Mouse (Mus musculus): ENCODE results near the gene 5730596B20Rik. TPM values are rescaled to one million over a fixed set of nuclear protein-coding genes. Genes with fewer than 3 reads are reported as not detected.

The 5730596B20Rik gene
- 1.4 and 3.0 TPM in 2 replicates for polyA plus RNA-seq (2015; fragmentation: Nextera tagmentation; extraction: Ambion mirVana)

- H3K27ac ChIP-seq (replicated peaks), result peak within 1 kb of the TSS; percentile 88
- peak within 1 kb of the TSS; percentile 46 for H3K4me3 ChIP-seq (replicated peaks)
- H3K27me3 ChIP-seq (replicated peaks), result no peaks in the 10 kb centered on the region
- H3K36me3 ChIP-seq, result no peaks in the 10 kb centered on the region
- H3K4me2 ChIP-seq, result peak within 1 kb of the TSS; percentile 63
- peaks cover 86% of the 10 kb centered on the region for H3K4me1 ChIP-seq
- H3K9me3 ChIP-seq (replicated peaks), result no peaks in the 10 kb centered on the region
- no peak for ATAC-seq (ENCODE audit: low FRiP score)
- peak within 1 kb of the TSS; percentile 58 for H3K9ac ChIP-seq (replicated peaks)
- 10% methylated on average over 36 of the region's 36 CpGs for WGBS
Observed at GRCm38 (mm10) chr6:52177061-52177735, at the start of gene 5730596B20Rik. TSS of gene 5730596B20Rik (plus strand) at chr6:52177498.

DNA sequence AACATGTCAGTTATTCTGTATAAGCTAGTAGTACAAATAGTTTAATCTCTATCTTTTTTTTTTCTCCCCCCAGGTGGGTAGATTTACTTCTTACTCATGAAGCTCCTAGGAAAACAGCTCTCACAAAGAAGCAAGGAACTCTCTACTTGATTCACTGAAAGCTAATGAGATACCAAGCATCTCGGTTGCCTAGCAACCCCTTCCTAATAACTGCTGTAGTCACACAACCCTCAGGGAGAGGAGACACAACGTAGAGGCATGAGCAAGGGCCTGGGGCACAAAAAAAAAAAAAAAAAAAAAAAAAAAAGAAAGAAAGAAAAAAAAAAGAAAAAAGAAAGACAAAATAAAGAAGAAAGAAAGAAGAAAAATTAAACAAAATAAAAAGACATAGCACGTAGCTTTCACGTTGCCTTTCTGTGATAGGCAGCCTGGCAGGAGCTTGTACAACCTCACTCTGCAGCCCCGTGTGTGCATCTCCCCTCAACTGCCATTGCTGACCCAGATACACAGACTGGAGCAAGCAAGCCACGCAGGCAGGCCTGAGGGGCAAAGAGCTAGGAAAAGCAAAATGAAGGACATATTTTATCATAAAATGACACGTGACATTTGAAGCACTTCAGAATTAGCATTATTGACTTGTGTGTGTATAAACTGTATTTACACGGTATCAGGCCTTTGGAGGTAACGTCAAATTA is 39.3 kb upstream of the 5730596B20Rik start:
- no peak overlapping the region for H3K4me3 ChIP-seq (replicated peaks)
- no peak overlapping the region for H3K4me2 ChIP-seq
- H3K9me3 ChIP-seq (replicated peaks), result no peaks in the 10 kb centered on the region
- no peaks in the 10 kb centered on the region for H3K27me3 ChIP-seq (replicated peaks)
- no peaks in the 10 kb centered on the region for H3K36me3 ChIP-seq
- no peak overlapping the region for H3K9ac ChIP-seq (replicated peaks)
- H3K4me1 ChIP-seq, result peaks cover 16% of the 10 kb centered on the region
- WGBS, result 28% methylated on average over 9 of the region's 9 CpGs
- H3K27ac ChIP-seq (replicated peaks), result no peak overlapping the region
- ATAC-seq (ENCODE audit: low FRiP score), result no peak; the same call in 1 of the 2 replicates

GRCm38 (mm10) chr6:52138576-52138975 is 38.7 kb upstream of the 5730596B20Rik start:
- peak overlapping the region; percentile 23; the same call in 1 of the 2 replicates for H3K27ac ChIP-seq (replicated peaks)
- no peaks in the 10 kb centered on the region for H3K36me3 ChIP-seq
- H3K9ac ChIP-seq (replicated peaks), result no peak overlapping the region
- ATAC-seq (ENCODE audit: low FRiP score), result 0 out of 2 replicates have a peak, but pooled peaks have one; percentile 28
- H3K4me3 ChIP-seq (replicated peaks), result no peak overlapping the region
- H3K9me3 ChIP-seq (replicated peaks), result no peaks in the 10 kb centered on the region
- WGBS, result 32% methylated on average over 10 of the region's 10 CpGs
- peaks cover 16% of the 10 kb centered on the region for H3K4me1 ChIP-seq
- H3K27me3 ChIP-seq (replicated peaks), result no peaks in the 10 kb centered on the region
- no peak overlapping the region for H3K4me2 ChIP-seq

DNA sequence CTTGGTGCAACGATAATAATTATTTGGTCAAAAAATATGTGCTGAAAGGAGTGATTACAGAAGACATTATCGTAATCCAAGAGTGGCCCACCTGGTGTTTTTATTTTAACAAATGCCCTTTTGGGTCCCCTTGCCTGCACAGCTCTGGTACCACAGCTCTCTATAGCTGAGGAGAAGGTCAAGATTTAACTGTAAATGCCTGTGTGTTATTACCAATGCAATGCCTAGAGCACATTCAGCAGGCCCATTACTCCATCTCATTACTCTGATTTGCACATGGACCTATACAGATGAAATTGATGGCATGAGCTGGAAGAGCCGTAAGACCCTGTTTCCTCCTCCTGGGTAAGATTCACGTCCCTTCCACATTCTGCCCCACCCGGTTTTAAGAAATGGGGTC is 38.2 kb upstream of the 5730596B20Rik start:
- H3K27me3 ChIP-seq (replicated peaks), result no peaks in the 10 kb centered on the region
- peaks cover 16% of the 10 kb centered on the region for H3K4me1 ChIP-seq
- ATAC-seq (ENCODE audit: low FRiP score), result peak; percentile 55; the same call in 1 of the 2 replicates
- 41% methylated on average over 5 of the region's 5 CpGs for WGBS
- peak overlapping the region; percentile 23; the same call in 1 of the 2 replicates for H3K27ac ChIP-seq (replicated peaks)
- no peak overlapping the region for H3K4me3 ChIP-seq (replicated peaks)
- H3K9me3 ChIP-seq (replicated peaks), result no peaks in the 10 kb centered on the region
- no peak overlapping the region for H3K4me2 ChIP-seq
- no peak overlapping the region for H3K9ac ChIP-seq (replicated peaks)
- H3K36me3 ChIP-seq, result no peaks in the 10 kb centered on the region

GRCm38 (mm10) chr6:52150401-52150966 is 26.8 kb upstream of the 5730596B20Rik start:
- H3K4me1 ChIP-seq, result peaks cover 4% of the 10 kb centered on the region; the same call in 1 of the 2 replicates
- no peak overlapping the region for H3K4me3 ChIP-seq (replicated peaks)
- H3K27me3 ChIP-seq (replicated peaks), result peaks cover 23% of the 10 kb centered on the region
- no peaks in the 10 kb centered on the region for H3K9me3 ChIP-seq (replicated peaks)
- WGBS, result 13% methylated on average over 16 of the region's 16 CpGs
- H3K36me3 ChIP-seq, result no peaks in the 10 kb centered on the region
- H3K9ac ChIP-seq (replicated peaks), result no peak overlapping the region
- H3K4me2 ChIP-seq, result peak overlapping the region; percentile 29
- no peak overlapping the region for H3K27ac ChIP-seq (replicated peaks)
- no peak for ATAC-seq (ENCODE audit: low FRiP score)

DNA sequence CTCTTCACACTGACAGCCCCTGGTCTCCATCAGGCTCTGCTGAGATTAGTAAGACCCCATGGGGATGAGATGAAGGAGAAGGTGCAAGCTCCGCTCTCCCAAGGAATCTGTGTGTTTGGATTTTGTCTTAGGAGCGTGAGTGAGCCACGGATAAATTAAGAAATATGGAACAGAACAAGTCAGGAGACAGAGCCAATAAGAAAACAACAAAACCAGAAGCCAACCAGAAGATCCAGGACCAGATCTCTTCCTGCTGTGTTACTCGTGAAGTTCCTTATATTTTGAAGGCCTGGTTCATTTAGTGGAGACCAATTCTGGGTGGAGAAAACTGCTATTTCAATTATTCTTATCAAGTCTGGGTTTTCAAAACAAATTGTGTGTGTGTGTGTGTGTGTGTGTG is 25.7 kb upstream of the 5730596B20Rik start:
- Histone ChIP-seq H3K27me3 (replicated peaks) (peaks cover 29% of the 10 kb centered on the region), H3K9ac (replicated peaks) (no peak overlapping the region), H3K4me1 (peaks cover 8% of the 10 kb centered on the region), H3K27ac (replicated peaks) (no peak overlapping the region), H3K4me2 (no peak overlapping the region), H3K4me3 (replicated peaks) (no peak overlapping the region), H3K36me3 (no peaks in the 10 kb centered on the region), H3K9me3 (replicated peaks) (no peaks in the 10 kb centered on the region)
- ATAC-seq (ENCODE audit: low FRiP score), result no peak
- WGBS, result 54% methylated on average over 4 of the region's 4 CpGs

GRCm38 (mm10) chr6:52152226-52153193 is 24.8 kb upstream of the 5730596B20Rik start:
- H3K36me3 ChIP-seq, result no peaks in the 10 kb centered on the region
- 28% methylated on average over 16 of the region's 16 CpGs for WGBS
- H3K9ac ChIP-seq (replicated peaks), result no peak overlapping the region
- H3K9me3 ChIP-seq (replicated peaks), result no peaks in the 10 kb centered on the region
- no peak overlapping the region for H3K27ac ChIP-seq (replicated peaks)
- peaks cover 22% of the 10 kb centered on the region for H3K27me3 ChIP-seq (replicated peaks)
- no peak overlapping the region for H3K4me3 ChIP-seq (replicated peaks)
- H3K4me1 ChIP-seq, result peaks cover 16% of the 10 kb centered on the region
- ATAC-seq (ENCODE audit: low FRiP score), result no peak
- no peak overlapping the region for H3K4me2 ChIP-seq

DNA sequence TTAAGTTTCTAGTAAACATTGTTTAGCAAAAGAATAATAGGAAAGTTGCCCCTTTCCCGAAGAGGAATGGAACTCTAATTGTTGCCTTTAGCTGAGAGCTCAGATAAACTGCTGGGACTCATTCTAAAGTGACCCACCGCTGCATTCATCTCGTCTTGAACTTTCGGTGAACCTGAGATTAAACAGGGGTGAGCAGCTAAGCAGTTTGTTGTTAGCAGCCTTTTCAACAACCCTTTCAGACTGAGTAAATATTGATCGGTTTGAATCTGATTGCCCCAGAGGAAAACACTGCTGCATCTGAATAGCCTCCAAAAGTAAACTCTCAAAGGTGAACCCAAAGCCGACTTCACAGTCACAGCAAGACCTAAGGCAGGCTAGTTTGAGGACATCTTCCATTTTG is 24.0 kb upstream of the 5730596B20Rik start:
- H3K27ac ChIP-seq (replicated peaks), result no peak overlapping the region
- 20% methylated on average over 6 of the region's 6 CpGs for WGBS
- H3K9me3 ChIP-seq (replicated peaks), result no peaks in the 10 kb centered on the region
- H3K4me2 ChIP-seq, result no peak overlapping the region
- no peak overlapping the region for H3K4me3 ChIP-seq (replicated peaks)
- no peak for ATAC-seq (ENCODE audit: low FRiP score)
- H3K27me3 ChIP-seq (replicated peaks), result peaks cover 22% of the 10 kb centered on the region
- peaks cover 22% of the 10 kb centered on the region for H3K4me1 ChIP-seq
- no peak overlapping the region for H3K9ac ChIP-seq (replicated peaks)
- H3K36me3 ChIP-seq, result no peaks in the 10 kb centered on the region

DNA sequence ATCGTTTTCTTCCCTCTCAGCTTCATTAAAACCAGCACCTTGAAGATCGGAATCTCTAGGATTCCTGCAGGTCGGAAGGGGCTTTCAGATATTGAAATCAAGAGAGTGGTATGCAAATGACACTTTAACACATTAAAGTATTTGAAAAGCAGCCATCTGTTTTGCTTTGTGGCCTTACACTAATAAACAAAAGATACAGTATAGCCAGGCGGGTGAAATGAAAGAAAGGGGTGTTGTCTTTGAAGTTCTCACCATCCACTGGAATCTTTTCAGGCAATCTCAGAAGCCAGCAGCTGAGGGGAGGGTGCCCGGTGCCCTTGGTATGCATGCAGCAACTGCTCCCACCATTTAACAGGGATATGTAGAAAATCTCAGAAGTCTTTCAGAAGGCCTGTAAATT is 23.3 kb upstream of the 5730596B20Rik start:
- no peak overlapping the region for H3K4me3 ChIP-seq (replicated peaks)
- H3K27ac ChIP-seq (replicated peaks), result no peak overlapping the region
- H3K4me1 ChIP-seq, result peaks cover 27% of the 10 kb centered on the region
- 49% methylated on average over 5 of the region's 5 CpGs for WGBS
- no peak for ATAC-seq (ENCODE audit: low FRiP score)
- peaks cover 22% of the 10 kb centered on the region for H3K27me3 ChIP-seq (replicated peaks)
- no peaks in the 10 kb centered on the region for H3K36me3 ChIP-seq
- no peaks in the 10 kb centered on the region for H3K9me3 ChIP-seq (replicated peaks)
- H3K4me2 ChIP-seq, result no peak overlapping the region
- no peak overlapping the region for H3K9ac ChIP-seq (replicated peaks)

DNA sequence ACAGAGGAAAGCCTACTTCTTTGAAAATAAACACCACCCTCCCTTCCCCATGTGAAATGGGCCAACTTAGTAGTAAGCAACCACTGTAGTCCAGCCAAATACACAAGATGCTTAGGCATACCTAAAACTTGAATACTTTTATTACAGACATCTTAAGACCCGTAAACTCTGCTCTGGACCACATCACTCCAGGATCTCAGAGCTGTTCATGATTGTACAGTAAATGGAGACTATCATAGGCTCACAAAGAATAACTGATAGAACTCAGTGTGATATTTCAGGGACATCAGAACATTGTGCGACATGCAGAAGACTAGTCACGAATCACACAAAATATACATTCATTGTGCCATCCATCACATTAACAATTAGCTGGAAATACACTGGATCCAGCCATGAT is 21.8 kb upstream of the 5730596B20Rik start:
- 55% methylated on average over 3 of the region's 3 CpGs for WGBS
- ATAC-seq (ENCODE audit: low FRiP score), result no peak
- Histone ChIP-seq H3K27ac (replicated peaks) (no peak overlapping the region), H3K9ac (replicated peaks) (no peak overlapping the region), H3K9me3 (replicated peaks) (no peaks in the 10 kb centered on the region), H3K36me3 (no peaks in the 10 kb centered on the region), H3K4me2 (no peak overlapping the region), H3K4me1 (peaks cover 40% of the 10 kb centered on the region), H3K4me3 (replicated peaks) (no peak overlapping the region), H3K27me3 (replicated peaks) (peaks cover 16% of the 10 kb centered on the region)
